Mouse (Mus musculus) embryo, embryonic 11 days (tissue): Measurements from ENCODE around the gene Pcdh7.

Experiments
- DNase-seq: peaks from one replicate; pipeline ENCODE4 v3.0.0-alpha.2; 2015

The Pcdh7 gene

GRCm38 (mm10) chr5:57803890-57804289, 86.1 kb downstream of the Pcdh7 start:
- no peak for DNase-seq

GRCm38 (mm10) chr5:57807350-57807749, 89.6 kb downstream of the Pcdh7 start:
- DNase-seq, result no peak

DNA sequence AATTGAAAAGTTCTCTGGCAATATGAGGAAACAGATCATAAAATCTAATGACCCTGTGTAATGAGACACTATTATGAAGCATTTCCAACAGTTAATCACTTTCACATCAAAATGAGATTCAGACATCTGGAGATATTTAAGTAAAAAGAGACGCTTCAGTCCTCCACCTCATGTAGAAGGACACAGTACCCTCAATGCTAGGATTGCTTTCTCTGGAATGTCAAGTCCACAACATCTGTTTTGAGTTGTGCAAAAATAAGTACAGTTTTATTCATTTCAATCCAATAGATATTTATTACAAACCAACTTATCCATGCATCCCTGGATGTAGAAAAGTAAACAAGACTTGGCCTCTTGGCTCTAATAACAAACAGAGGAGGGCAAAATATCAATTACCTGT, 92.9 kb downstream of the Pcdh7 start:
- peak; percentile 19 for DNase-seq

DNA sequence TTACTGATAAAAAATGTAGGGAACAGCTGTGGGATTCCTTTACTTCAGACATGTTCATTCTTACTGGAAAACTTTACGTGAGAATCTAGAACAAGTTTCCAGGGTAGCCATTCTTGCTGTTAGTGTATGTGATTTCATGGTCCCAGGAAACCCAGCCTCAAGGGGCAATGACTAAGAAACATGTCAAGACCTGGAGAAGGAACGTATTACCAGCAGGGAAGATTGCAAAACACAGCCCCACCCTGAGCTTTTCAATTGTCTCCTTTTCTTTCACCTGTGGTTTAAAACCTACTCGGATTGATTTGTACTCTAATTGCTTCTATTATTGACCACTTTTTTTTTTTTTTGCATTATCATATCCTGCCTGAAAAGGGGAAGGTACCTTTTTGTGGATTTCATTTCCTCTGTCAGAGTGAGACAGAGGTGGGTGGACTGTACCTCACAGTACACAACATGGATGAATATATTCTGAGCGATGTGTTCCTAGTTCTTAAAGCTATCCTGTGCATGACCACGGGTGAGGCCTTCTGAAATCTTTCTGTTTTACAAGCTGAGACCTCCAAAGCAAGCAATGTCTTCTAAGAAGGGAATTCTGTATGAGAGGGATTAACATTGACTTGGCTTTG, 98.3 kb downstream of the Pcdh7 start:
- DNase-seq, result no peak

GRCm38 (mm10) chr5:57819788-57820187, 102.0 kb downstream of the Pcdh7 start:
- DNase-seq, result no peak

GRCm38 (mm10) chr5:57821099-57821498, 103.3 kb downstream of the Pcdh7 start:
- DNase-seq, result no peak

- DNase-seq, result no peak
Observed at GRCm38 (mm10) chr5:57828437-57828836, 110.7 kb downstream of the Pcdh7 start.

- DNase-seq, result no peak
Observed at GRCm38 (mm10) chr5:57837150-57837549, 119.4 kb downstream of the Pcdh7 start.

- DNase-seq, result no peak
Observed at GRCm38 (mm10) chr5:57841357-57842119, 123.8 kb downstream of the Pcdh7 start.

DNA sequence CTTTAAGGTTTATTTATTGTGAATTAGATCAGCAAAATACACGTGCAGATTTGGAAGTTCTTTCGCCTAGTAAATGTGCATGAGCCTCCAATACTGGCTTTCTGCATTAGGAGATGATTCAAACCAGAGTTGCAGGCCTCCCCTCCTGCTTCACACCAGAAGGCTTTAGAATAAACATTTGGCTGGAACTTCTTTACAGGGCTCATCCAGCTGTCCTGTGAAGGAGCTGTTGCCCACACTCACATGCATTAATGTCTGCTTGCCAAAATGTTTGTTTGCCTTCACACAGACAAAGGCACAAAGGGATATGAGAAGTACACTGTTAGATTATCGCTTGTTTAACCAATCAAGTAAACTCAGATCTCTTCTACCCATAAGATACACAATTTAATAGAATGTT, 129.7 kb downstream of the Pcdh7 start:
- DNase-seq, result no peak

DNA sequence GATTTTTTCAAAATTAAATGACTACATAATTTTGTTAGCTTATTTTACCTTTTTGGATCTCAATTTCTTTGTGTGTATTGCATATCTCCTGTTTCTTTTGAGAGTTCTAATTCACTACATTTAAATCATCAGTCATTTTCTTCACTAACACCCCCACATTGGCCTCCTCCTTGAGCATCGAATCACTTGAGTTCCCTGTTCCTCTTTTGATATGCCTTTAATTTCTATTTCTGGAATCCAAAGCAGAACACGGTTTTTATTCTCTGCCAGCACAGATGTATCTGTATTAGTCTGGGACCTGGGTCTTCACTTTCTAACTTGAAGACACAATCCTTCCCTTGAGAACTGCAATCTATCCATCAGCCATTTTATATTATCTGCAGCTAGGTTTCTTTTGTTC, 132.3 kb downstream of the Pcdh7 start:
- no peak for DNase-seq

DNA sequence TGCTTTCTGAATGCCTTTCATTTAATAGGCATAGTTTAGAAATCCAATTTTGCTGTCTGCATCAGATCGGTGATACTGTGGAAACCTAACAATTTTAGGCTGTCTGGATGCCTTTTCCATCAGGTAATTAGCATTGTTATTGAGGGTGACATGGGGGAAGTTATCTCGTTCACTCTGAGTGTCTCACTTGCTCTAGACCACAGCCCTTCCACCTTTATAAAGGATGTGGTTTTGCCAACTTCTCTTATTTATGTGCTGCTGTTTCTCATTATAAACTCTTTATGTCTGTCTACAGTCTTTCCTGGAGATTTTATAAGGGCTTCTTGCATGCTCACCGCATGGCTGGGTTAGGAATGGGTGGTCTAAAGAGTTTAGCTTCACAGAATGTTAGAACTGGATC, 139.5 kb downstream of the Pcdh7 start:
- no peak for DNase-seq

- no peak for DNase-seq
Observed at GRCm38 (mm10) chr5:57864254-57864653, 146.5 kb downstream of the Pcdh7 start.

DNA sequence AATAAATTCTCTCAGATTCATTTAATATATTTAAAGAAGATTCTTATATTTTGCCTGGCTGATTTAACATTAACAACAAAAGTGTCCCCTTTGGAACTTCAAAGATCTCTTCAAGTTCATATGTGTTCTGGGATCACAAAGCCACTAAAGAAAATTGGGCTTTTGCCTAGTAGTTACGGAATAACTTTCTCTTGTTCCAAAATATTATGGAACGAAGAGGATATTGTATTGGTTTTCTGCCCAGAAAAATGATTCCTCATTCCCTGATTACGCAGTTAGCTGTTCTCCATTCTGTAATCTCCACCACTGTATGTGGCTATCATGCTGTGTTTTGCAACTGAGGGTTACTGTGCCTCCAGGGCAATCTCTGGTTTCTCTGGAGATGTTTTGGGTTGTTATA, 147.5 kb downstream of the Pcdh7 start:
- no peak for DNase-seq

- no peak for DNase-seq
Observed at GRCm38 (mm10) chr5:57866097-57866496, 148.3 kb downstream of the Pcdh7 start.

DNA sequence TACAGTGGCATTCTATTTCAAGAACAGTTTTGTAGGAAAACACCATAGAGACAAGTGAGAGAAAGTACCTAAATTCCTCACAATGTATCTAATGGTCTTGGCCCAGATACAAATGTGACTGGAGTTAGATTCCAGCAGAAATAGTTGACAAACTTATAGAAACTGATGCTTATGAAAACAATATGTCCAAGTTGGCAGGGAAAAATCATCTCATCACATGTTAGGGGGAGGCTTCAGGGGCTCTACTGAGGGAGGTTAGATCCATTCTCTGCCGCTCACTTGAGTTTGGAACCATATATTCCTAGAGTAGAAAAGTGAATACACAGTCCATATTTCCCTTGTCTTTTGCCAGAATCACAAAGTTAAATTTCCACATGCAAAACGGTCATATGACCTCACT, 150.1 kb downstream of the Pcdh7 start:
- DNase-seq, result no peak

- DNase-seq, result peak; percentile 12
Observed at GRCm38 (mm10) chr5:57868702-57869101, 150.9 kb downstream of the Pcdh7 start.

DNA sequence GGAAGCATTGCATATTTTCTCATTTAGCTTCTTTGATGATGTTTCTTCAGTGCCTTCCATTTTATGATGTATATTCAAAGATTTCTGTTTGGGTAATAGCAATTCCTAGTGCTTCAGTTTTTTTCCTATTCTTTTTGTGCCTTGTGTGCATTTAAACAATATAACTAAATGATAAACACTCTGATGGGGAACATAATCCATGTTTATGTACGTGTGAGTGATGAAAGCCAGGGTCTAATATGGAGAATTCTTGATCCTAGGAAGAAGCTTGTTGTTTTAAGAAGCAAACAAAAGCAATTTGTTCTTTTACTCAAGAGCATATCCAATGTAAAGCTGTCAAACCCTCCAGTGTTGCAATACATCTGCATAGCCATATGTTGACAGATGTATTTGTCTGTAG, 153.0 kb downstream of the Pcdh7 start:
- DNase-seq, result no peak

DNA sequence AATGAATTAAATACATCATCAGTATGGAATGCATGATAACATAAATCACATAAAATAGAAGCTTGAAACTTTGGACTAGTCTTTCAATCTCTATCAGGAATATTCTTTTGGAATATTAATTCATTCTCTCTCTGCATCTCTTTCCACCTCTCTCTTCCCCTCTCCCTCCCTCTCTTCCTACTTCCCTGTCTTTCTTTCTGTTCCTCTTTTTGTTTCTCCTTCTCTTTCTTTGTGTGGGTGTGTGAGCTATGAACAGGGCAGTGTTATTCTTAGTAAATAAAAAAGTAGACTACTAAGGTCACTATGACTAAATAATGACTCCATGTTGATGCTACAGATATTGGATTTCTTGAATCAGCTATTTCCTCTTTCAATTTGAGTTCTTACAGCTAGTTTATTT, 167.2 kb downstream of the Pcdh7 start:
- DNase-seq, result no peak

DNA sequence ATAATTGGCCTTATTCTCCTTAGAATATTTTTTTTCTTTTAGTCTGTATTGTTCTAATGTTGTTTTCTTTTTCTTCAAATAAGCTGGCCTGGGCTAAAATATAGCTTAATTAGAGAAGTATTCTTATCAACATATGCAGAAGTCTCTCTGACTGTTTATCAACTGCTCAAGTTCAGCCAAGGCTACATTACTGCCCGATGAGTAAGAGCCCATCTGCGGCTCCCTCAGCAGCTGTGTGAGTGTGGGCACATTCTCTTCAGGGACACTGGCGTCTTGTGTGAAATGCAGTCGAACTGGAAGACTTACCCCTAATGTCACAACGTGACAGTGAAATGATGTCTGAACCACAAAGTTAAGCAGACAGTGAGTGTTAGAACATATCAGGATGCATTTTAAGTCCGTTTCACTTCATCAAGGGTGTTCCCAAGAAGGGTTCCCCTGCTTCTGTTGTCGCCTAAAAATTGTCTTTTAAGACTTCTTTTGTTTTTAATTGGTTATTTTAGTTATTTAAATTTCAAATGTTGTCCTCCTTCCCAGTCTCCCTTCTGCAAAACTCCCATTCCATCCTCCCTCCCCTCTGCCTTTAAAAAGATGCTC, 181.3 kb downstream of the Pcdh7 start:
- DNase-seq, result no peak

DNA sequence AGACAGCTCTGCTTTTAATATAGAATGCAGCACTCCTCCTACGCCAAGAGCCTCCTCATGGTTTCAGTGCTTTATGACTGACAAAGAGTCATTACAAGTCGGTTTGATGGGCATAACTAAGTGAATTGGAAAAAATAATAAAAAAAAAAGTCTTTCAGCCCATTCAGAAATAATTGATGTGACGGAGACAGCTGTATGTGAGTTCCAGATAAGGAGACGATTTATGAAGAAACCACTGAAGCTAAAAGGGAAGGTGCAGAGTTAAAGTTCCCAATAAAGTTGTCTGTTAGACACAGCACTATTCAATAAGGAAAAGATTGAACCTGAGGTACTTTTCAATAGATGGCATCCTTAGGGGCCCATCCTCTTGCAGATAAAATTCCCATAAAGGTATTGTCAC, 189.5 kb downstream of the Pcdh7 start:
- DNase-seq, result no peak

DNA sequence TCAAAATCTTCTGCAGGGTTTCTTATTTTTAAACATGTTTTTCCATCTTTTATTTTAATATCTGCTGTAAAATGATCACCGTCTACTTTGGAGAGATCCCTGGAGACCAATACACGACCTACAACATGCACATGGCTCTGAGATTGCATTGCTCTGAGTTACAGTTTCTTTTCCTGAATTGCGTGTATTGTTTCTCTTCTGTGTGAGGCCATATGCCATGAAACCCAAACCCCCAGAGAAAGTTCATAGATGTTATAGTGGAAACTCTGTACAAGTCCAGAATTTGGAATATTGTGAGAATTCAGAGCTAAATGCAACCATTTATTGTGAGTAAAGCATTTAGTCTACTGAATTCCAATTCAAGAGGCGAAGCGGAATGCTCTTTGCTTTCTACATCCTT, 203.4 kb downstream of the Pcdh7 start:
- no peak for DNase-seq

GRCm38 (mm10) chr5:57931331-57931730, 213.6 kb downstream of the Pcdh7 start:
- DNase-seq, result no peak

DNA sequence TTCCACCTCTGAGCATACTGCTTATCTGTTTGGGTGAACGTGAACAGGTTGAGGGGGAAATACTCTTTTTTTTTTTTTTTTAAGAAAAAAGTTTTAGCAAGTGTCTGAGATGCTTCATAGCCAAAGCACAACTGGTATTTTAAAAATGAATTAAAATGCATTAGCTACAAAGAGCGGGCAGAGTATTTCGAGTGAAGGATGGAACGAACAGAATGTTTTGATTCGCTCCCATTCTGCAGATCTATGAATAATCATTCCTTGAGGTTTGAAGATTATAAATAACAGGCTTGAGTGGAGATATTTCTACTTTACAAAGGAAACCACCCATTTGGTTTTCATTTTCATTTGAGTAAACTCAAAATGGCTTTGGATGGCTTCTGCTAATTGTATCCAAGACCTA, 214.0 kb downstream of the Pcdh7 start:
- DNase-seq, result no peak
